In the genomic region with DNA sequence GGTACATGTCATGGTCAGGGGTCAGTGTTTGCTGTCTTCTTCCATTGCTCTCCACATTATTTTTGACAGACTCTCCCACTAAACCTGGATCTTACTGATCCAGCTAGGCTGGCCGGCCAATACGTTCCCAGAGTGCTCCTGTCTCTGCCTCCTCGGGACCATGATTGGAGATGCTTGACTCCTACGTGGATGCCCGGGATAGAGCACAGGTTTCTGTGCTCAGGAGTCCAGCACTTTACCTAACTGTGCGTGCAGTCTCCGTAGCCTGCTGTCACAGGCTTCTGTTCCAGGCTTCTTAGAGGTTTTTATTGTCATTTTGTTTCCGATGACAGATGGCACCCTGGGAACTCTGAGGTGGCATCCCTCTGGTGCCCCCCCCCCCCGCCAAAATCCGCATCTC, we compare ENCODE assay signal across 15 mouse cellular contexts.
"Had no signal": no experiment of that assay in that cellular context is flagged by ENCODE, and none has a peak within 500 bp of the region (broad histone marks: within the 10 kb centered on the region; RNA-seq: fewer than 3 reads in every experiment).

No protein-coding gene starts in this region.

- H3K27me3 ChIP-seq: midbrain, embryonic 15.5 days; neural tube, embryonic 13.5 days had no signal

- H3K27ac ChIP-seq: kidney, embryonic 15.5 days; left cerebral cortex, adult 2 months; limb, embryonic 10.5 days; liver, embryonic 15.5 days; midbrain, embryonic 10.5 days; midbrain, embryonic 15.5 days; neural tube, embryonic 13.5 days had no signal

- H3K4me1 ChIP-seq: limb, embryonic 10.5 days; liver, embryonic 15.5 days; midbrain, embryonic 10.5 days; midbrain, embryonic 15.5 days; neural tube, embryonic 13.5 days had no signal

- H3K9ac ChIP-seq: kidney, embryonic 15.5 days; liver, embryonic 15.5 days; lung, embryonic 14.5 days; midbrain, embryonic 15.5 days; neural tube, embryonic 13.5 days had no signal

- H3K9me3 ChIP-seq: kidney, embryonic 15.5 days; limb, embryonic 10.5 days; liver, embryonic 15.5 days; midbrain, embryonic 10.5 days; midbrain, embryonic 15.5 days; neural tube, embryonic 13.5 days had no signal

- DNase-seq: kidney, postnatal 14 days; lung, embryonic 14.5 days; lung, postnatal 10 days; lung, postnatal 4 days; retina, postnatal 1 day; right cerebral cortex, postnatal 14 days; thymus, postnatal 36 days had no signal

- H3K4me2 ChIP-seq: liver, embryonic 11.5 days; liver, embryonic 15.5 days; lung, embryonic 14.5 days; midbrain, embryonic 15.5 days; neural tube, embryonic 13.5 days had no signal

- H3K36me3 ChIP-seq: kidney, embryonic 15.5 days; limb, embryonic 10.5 days; liver, embryonic 15.5 days; midbrain, embryonic 10.5 days; midbrain, embryonic 15.5 days; neural tube, embryonic 13.5 days had no signal

- ATAC-seq: midbrain, embryonic 15.5 days had no signal

- H3K4me3 ChIP-seq: kidney, embryonic 15.5 days; left cerebral cortex, adult 2 months; limb, embryonic 10.5 days; liver, embryonic 15.5 days; midbrain, embryonic 10.5 days; midbrain, embryonic 15.5 days; neural tube, embryonic 13.5 days had no signal
